Mouse (Mus musculus): Measurements from ENCODE around the gene Ssr4. TPM values are rescaled to one million over a fixed set of nuclear protein-coding genes. Genes with fewer than 3 reads are reported as not detected.

Ssr4 gene
- polyA plus RNA-seq, 1 experiment from 2014 or later, result 263 TPM

- Histone ChIP-seq H3K4me2 (ENCODE audit: low read length) (no peak overlapping the region), H3K27me3 (replicated peaks; ENCODE audit: control insufficient read depth, insufficient read depth, low read length) (no peaks in the 10 kb centered on the region), H3K27ac (ENCODE audit: low read depth) (no peak overlapping the region), H3K4me1 (replicated peaks; ENCODE audit: control insufficient read depth, insufficient read depth, low read length) (no peaks in the 10 kb centered on the region), H3K4me3 (ENCODE audit: low read depth, low read length) (no peak overlapping the region), H3K36me3 (ENCODE audit: control insufficient read depth, insufficient read depth, low read length) (no peaks in the 10 kb centered on the region), H3K9me3 (ENCODE audit: control insufficient read depth, low read length) (no peaks in the 10 kb centered on the region), H3K9ac (ENCODE audit: low read length) (no peak overlapping the region)
- DNase-seq (ENCODE audit: low spot score) (no peak), ATAC-seq (replicated peaks; ENCODE audit: low FRiP score, low TSS enrichment, low read depth) (no peak)
- 67% methylated on average over 1 of the region's 1 CpGs for whole genome bisulfite sequencing
These were observed 21.5 kb upstream of the Ssr4 start for GRCm38 (mm10) chrX:73765311-73765710.

DNA sequence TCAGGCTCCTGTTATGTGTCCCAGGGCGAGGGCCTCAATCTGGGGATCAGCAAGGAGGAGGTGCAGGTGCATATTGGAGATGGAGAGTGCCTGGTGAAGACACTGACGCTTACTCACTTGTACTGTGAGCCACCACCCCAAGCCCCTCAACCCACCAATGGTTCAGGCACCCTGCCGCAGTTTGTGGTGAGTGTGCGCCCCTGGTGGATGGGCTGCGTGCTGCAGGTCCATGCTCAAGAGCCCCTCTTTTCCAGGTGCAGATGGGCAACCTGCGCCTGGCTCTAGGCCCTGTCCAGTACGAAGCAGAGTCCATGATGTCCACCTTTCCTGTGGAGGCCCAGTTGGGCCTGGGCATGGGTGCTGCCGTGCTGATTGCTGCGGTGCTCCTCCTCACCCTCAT, 19.6 kb upstream of the Ssr4 start:
- WGBS, result 66% methylated on average over 9 of the region's 9 CpGs

GRCm38 (mm10) chrX:73774168-73774760, 12.6 kb upstream of the Ssr4 start, which contains the start of gene Srpk3:
Gene Srpk3, plus strand, starts transcription at chrX:73774405.
- peak; percentile 59 for ATAC-seq (replicated peaks; ENCODE audit: low FRiP score, low TSS enrichment, low read depth)
- H3K9ac ChIP-seq (ENCODE audit: low read length), result no peak within 1 kb of the TSS
- 42% methylated on average over 9 of the region's 9 CpGs for WGBS

More for the DNA sequence above, 19.6 kb upstream of the Ssr4 start:
- Histone ChIP-seq H3K4me3 (ENCODE audit: low read depth, low read length) (no peak overlapping the region), H3K27me3 (replicated peaks; ENCODE audit: control insufficient read depth, insufficient read depth, low read length) (no peaks in the 10 kb centered on the region), H3K36me3 (ENCODE audit: control insufficient read depth, insufficient read depth, low read length) (no peaks in the 10 kb centered on the region), H3K9me3 (ENCODE audit: control insufficient read depth, low read length) (no peaks in the 10 kb centered on the region), H3K9ac (ENCODE audit: low read length) (no peak overlapping the region), H3K27ac (ENCODE audit: low read depth) (no peak overlapping the region), H3K4me1 (replicated peaks; ENCODE audit: control insufficient read depth, insufficient read depth, low read length) (no peaks in the 10 kb centered on the region), H3K4me2 (ENCODE audit: low read length) (no peak overlapping the region)
- DNase-seq (ENCODE audit: low spot score) (no peak), ATAC-seq (replicated peaks; ENCODE audit: low FRiP score, low TSS enrichment, low read depth) (no peak)

GRCm38 (mm10) chrX:73774802-73775483, 11.9 kb upstream of the Ssr4 start:
- Histone ChIP-seq H3K4me2 (ENCODE audit: low read length) (no peak overlapping the region), H3K4me1 (replicated peaks; ENCODE audit: control insufficient read depth, insufficient read depth, low read length) (peaks cover 4% of the 10 kb centered on the region; the same call in 1 of the 2 replicates), H3K4me3 (ENCODE audit: low read depth, low read length) (no peak overlapping the region), H3K27me3 (replicated peaks; ENCODE audit: control insufficient read depth, insufficient read depth, low read length) (no peaks in the 10 kb centered on the region), H3K36me3 (ENCODE audit: control insufficient read depth, insufficient read depth, low read length) (peaks cover 20% of the 10 kb centered on the region), H3K9me3 (ENCODE audit: control insufficient read depth, low read length) (no peaks in the 10 kb centered on the region), H3K27ac (ENCODE audit: low read depth) (no peak overlapping the region), H3K9ac (ENCODE audit: low read length) (no peak overlapping the region)
- 64% methylated on average over 10 of the region's 10 CpGs for WGBS
- ATAC-seq (replicated peaks; ENCODE audit: low FRiP score, low TSS enrichment, low read depth) (peak; percentile 54), DNase-seq (ENCODE audit: low spot score) (peak; percentile 54)

More at GRCm38 (mm10) chrX:73774168-73774760, 12.6 kb upstream of the Ssr4 start, which contains the start of gene Srpk3:
- peak; percentile 53 for DNase-seq (ENCODE audit: low spot score)
- Histone ChIP-seq H3K27me3 (replicated peaks; ENCODE audit: control insufficient read depth, insufficient read depth, low read length) (no peaks in the 10 kb centered on the region), H3K4me3 (ENCODE audit: low read depth, low read length) (no peak within 1 kb of the TSS), H3K36me3 (ENCODE audit: control insufficient read depth, insufficient read depth, low read length) (peaks cover 13% of the 10 kb centered on the region), H3K9me3 (ENCODE audit: control insufficient read depth, low read length) (no peaks in the 10 kb centered on the region), H3K4me1 (replicated peaks; ENCODE audit: control insufficient read depth, insufficient read depth, low read length) (peaks cover 4% of the 10 kb centered on the region; the same call in 1 of the 2 replicates), H3K27ac (ENCODE audit: low read depth) (no peak within 1 kb of the TSS), H3K4me2 (ENCODE audit: low read length) (no peak within 1 kb of the TSS)

- no peak overlapping the region for H3K4me3 ChIP-seq (ENCODE audit: low read depth, low read length)
- DNase-seq (ENCODE audit: low spot score) (no peak), ATAC-seq (replicated peaks; ENCODE audit: low FRiP score, low TSS enrichment, low read depth) (no peak)
- no peak overlapping the region for H3K9ac ChIP-seq (ENCODE audit: low read length)
- H3K4me2 ChIP-seq (ENCODE audit: low read length), result no peak overlapping the region
- H3K4me1 ChIP-seq (replicated peaks; ENCODE audit: control insufficient read depth, insufficient read depth, low read length), result peaks cover 6% of the 10 kb centered on the region
- H3K27me3 ChIP-seq (replicated peaks; ENCODE audit: control insufficient read depth, insufficient read depth, low read length), result no peaks in the 10 kb centered on the region
- peaks cover 38% of the 10 kb centered on the region for H3K36me3 ChIP-seq (ENCODE audit: control insufficient read depth, insufficient read depth, low read length)
- WGBS, result 87% methylated on average over 3 of the region's 3 CpGs
- no peaks in the 10 kb centered on the region for H3K9me3 ChIP-seq (ENCODE audit: control insufficient read depth, low read length)
- no peak overlapping the region for H3K27ac ChIP-seq (ENCODE audit: low read depth)
These were observed 4.6 kb upstream of the Ssr4 start for GRCm38 (mm10) chrX:73782227-73782626.

DNA sequence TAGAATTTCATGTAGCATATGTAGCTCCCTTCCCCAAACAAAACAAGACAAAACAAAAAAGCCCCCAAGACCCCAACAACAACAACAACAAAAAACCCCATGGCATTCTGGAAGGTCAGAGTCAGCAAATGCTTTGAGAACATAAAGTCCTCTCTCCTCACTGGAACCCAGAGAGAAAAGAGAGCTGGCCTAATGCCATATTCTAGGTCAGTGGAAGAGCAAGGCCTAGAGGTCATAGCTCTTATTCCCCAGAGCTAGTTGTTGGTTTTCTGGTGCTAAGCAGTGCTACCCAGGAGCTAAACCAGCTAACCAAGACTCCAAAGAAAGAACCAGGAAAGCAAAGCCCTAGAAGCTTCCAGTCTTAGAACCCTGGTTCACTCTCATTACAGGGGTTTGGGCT, 1.2 kb upstream of the Ssr4 start:
- no peak for ATAC-seq (replicated peaks; ENCODE audit: low FRiP score, low TSS enrichment, low read depth)
- H3K4me2 ChIP-seq (ENCODE audit: low read length), result peak overlapping the region; percentile 58
- DNase-seq (ENCODE audit: low spot score), result no peak
- peak overlapping the region; percentile 54 for H3K4me3 ChIP-seq (ENCODE audit: low read depth, low read length)
- H3K27ac ChIP-seq (ENCODE audit: low read depth), result peak overlapping the region; percentile 86; the same call in 1 of the 2 replicates
- no peaks in the 10 kb centered on the region for H3K27me3 ChIP-seq (replicated peaks; ENCODE audit: control insufficient read depth, insufficient read depth, low read length)
- no peaks in the 10 kb centered on the region for H3K9me3 ChIP-seq (ENCODE audit: control insufficient read depth, low read length)
- peaks cover 20% of the 10 kb centered on the region for H3K36me3 ChIP-seq (ENCODE audit: control insufficient read depth, insufficient read depth, low read length)
- peaks cover 6% of the 10 kb centered on the region for H3K4me1 ChIP-seq (replicated peaks; ENCODE audit: control insufficient read depth, insufficient read depth, low read length)
- peak overlapping the region; percentile 70 for H3K9ac ChIP-seq (ENCODE audit: low read length)

DNA sequence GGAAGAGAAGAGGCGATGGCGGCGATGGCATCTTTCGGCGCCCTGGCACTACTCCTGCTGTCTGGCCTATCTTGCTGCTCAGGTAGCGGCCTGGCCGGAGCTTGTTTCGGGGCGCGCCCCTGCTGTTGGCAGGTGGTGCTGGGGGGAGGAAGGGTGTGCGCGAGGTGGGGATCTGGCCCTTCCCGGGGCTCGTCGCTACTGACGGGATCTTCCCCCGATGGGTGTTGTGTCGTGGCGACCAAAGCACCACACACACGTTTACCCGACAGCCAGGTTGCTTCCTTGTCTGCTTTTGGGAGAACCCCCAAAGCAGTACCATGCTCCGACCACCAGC, 364 bp downstream of the Ssr4 start:
- Histone ChIP-seq H3K27me3 (replicated peaks; ENCODE audit: control insufficient read depth, insufficient read depth, low read length) (no peaks in the 10 kb centered on the region), H3K4me2 (ENCODE audit: low read length) (peak overlapping the region; percentile 56), H3K4me3 (ENCODE audit: low read depth, low read length) (peak overlapping the region; percentile 54), H3K27ac (ENCODE audit: low read depth) (peak overlapping the region; percentile 69), H3K9ac (ENCODE audit: low read length) (peak overlapping the region; percentile 76), H3K4me1 (replicated peaks; ENCODE audit: control insufficient read depth, insufficient read depth, low read length) (peaks cover 6% of the 10 kb centered on the region), H3K9me3 (ENCODE audit: control insufficient read depth, low read length) (no peaks in the 10 kb centered on the region), H3K36me3 (ENCODE audit: control insufficient read depth, insufficient read depth, low read length) (peaks cover 9% of the 10 kb centered on the region; the same call in 1 of the 2 replicates)
- no peak for DNase-seq (ENCODE audit: low spot score)
- 9% methylated on average over 17 of the region's 22 CpGs for WGBS
- ATAC-seq (replicated peaks; ENCODE audit: low FRiP score, low TSS enrichment, low read depth), result peak; percentile 36; the same call in 1 of the 2 replicates

GRCm38 (mm10) chrX:73788501-73788900, 1.7 kb downstream of the Ssr4 start:
- H3K36me3 ChIP-seq (ENCODE audit: control insufficient read depth, insufficient read depth, low read length), result peaks cover 13% of the 10 kb centered on the region; the same call in 1 of the 2 replicates
- peak overlapping the region; percentile 56 for H3K4me2 ChIP-seq (ENCODE audit: low read length)
- 0 out of 2 replicates have a peak overlapping the region, but pooled peaks have one; percentile 54 for H3K4me3 ChIP-seq (ENCODE audit: low read depth, low read length)
- no peaks in the 10 kb centered on the region for H3K27me3 ChIP-seq (replicated peaks; ENCODE audit: control insufficient read depth, insufficient read depth, low read length)
- no peak overlapping the region for H3K9ac ChIP-seq (ENCODE audit: low read length)
- ATAC-seq (replicated peaks; ENCODE audit: low FRiP score, low TSS enrichment, low read depth) (no peak), DNase-seq (ENCODE audit: low spot score) (no peak)
- peaks cover 6% of the 10 kb centered on the region for H3K4me1 ChIP-seq (replicated peaks; ENCODE audit: control insufficient read depth, insufficient read depth, low read length)
- 90% methylated on average over 1 of the region's 1 CpGs for WGBS
- H3K27ac ChIP-seq (ENCODE audit: low read depth), result no peak overlapping the region
- no peaks in the 10 kb centered on the region for H3K9me3 ChIP-seq (ENCODE audit: control insufficient read depth, low read length)

Data from intestine, embryonic 14.5 days (tissue).